8 mouse cellular contexts compared by ENCODE assay signal in genomic region chr12:108179246-108179320, GRCm38 (mm10). TPM values are rescaled to one million over a fixed set of nuclear protein-coding genes. Genes with fewer than 3 reads are reported as not detected.
A peak's percentile ranks its signal among the peaks of the same experiment; 100 is the strongest.
DNase-seq lines count a peak whose midpoint lies in the region; ATAC-seq and TF ChIP-seq lines count a peak whose summit lies in the region.

Gene Setd3 (minus strand): TSS chr12:108179314.

- H3K9ac ChIP-seq in hindbrain, postnatal 0 days (replicated peaks; ENCODE audit: low read length) = peak within 1 kb of the TSS; percentile 95

- DNase-seq in heart, adult 18-20 months = no peak
- no peak for DNase-seq in heart, adult 9 months (ENCODE audit: low spot score in 2 of 2)
- no peak for DNase-seq in adrenal gland, adult 8-10 months
- DNase-seq in gastrocnemius, adult 2 months = no peak
- DNase-seq in hindbrain, postnatal 0 days (ENCODE audit: low spot score) = no peak
- DNase-seq in urinary bladder, postnatal 14 days (ENCODE audit: low spot score) = no peak
- DNase-seq in right cerebral cortex, postnatal 10 days (ENCODE audit: low spot score in 2 of 2) = no peak

- H3K9me3 ChIP-seq in hindbrain, postnatal 0 days (ENCODE audit: low read length) = no peaks in the 10 kb centered on the region

- 2% methylated on average over 9 of the region's 9 CpGs for WGBS in hindbrain, postnatal 0 days

- H3K4me3 ChIP-seq in gastrocnemius, adult 2 months = peak within 1 kb of the TSS; percentile 100
- H3K4me3 ChIP-seq in hindbrain, postnatal 0 days (ENCODE audit: low read length) = peak within 1 kb of the TSS; percentile 99

- intact Hi-C loops in gastrocnemius, adult 2 months (cut with DNase I) = no loop called here

- H3K4me1 ChIP-seq in hindbrain, postnatal 0 days (ENCODE audit: insufficient read depth, low read length) = peaks cover 15% of the 10 kb centered on the region

- H3K4me2 ChIP-seq in hindbrain, postnatal 0 days (ENCODE audit: low read depth, low read length) = peak within 1 kb of the TSS; percentile 99

- ATAC-seq in hindbrain, postnatal 0 days = no peak
- no peak for ATAC-seq in megakaryocyte, adult 5-6 weeks (ENCODE audit: poor library complexity, severe bottlenecking)

- no peak for TF ChIP-seq CTCF in gastrocnemius, adult 2 months (IDR thresholded peaks at IDR 0.05)
- TF ChIP-seq CTCF in hindbrain, postnatal 0 days (IDR thresholded peaks at IDR 0.05; ENCODE audit: low read depth) = no peak

- peaks cover 8% of the 10 kb centered on the region; the same call in 1 of the 2 replicates for H3K36me3 ChIP-seq in hindbrain, postnatal 0 days (ENCODE audit: insufficient read depth, low read length)

- no peaks in the 10 kb centered on the region for H3K27me3 ChIP-seq in hindbrain, postnatal 0 days (ENCODE audit: insufficient read depth, low read length)

- peak within 1 kb of the TSS; percentile 100 for H3K27ac ChIP-seq in gastrocnemius, adult 2 months
- H3K27ac ChIP-seq in hindbrain, postnatal 0 days = peak within 1 kb of the TSS; percentile 92

RNA-seq across cellular contexts. Expression of gene Setd3, which starts in this region (rescaled TPM):
- 10 to 100 TPM; 89.9 to 97.2 TPM for total RNA-seq in heart, adult 18-20 months (2021)
- total RNA-seq in adrenal gland, adult 8-10 months (2022) = 100 to 1,000 TPM; 119 to 134 (median 127) TPM
- total RNA-seq in gastrocnemius, adult 2 months (2021) = 100 to 1,000 TPM; 100 to 106 TPM
- total RNA-seq in hindbrain, postnatal 0 days (2014; rRNA removed) = 57.4 and 61.3 TPM in 2 replicates
- polyA plus RNA-seq in hindbrain, postnatal 0 days (2015; fragmentation: Nextera tagmentation; extraction: Ambion mirVana) = 87.1 and 90.4 TPM in 2 replicates
- total RNA-seq in megakaryocyte, adult 5-6 weeks (2015) = 58.4 and 60.3 TPM in 2 replicates
- total RNA-seq in megakaryocyte, adult 5-6 weeks (2017) = 109 and 112 TPM in 2 replicates
